ENCODE assay signal across 9 mouse cellular contexts in the genomic region with DNA sequence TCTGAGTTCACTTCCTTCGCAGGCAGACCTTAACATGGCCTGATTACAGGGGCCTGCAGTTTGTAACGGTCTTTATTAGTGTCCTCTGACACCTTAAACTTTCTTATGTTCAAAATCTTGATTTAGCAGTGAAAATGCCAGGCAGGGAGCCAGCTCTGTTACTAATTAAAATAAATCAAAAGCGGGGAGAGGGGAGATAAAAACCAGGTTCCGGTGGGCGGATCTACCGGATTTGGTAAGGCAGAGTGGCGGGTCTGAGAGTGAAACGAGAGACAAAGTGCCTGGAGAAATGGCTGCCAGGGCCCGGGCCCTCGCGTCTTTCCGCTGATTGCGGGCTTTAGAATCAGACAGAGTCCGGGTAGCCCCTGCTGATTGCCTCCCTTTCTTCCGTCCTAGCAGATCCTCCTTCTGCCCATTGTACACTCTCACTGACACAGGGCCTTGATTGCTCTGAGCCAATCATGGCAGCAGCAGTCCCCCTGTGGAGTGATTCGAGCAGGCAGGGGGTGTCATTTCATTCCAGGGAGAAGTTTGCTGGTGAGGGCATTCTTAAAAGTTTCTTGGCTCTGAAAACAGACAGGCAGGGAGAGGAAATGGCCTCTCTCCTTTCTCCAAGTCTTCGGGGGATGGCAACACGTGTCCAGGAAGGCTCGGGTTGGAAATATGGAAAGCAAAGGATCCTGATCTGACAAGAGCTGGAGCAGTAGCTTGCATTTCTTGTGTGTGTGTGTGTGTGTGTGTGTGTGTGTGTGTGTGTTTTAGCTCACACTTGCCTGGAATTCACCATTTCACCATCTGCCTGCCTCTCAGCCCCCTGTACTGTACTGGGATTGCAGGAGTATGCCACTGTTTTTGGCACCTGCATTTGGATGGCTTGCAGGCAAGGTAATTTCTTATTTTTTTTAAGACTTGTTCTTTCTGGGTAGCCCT. TPM values are rescaled to one million over a fixed set of nuclear protein-coding genes. Genes with fewer than 3 reads are reported as not detected.
DNase-seq lines count a peak whose midpoint lies in the region; ATAC-seq and TF ChIP-seq lines count a peak whose summit lies in the region.
"Had no signal": no experiment of that assay in that cellular context is flagged by ENCODE, and none has a peak within 500 bp of the region (broad histone marks: within the 10 kb centered on the region; RNA-seq: fewer than 3 reads in every experiment).

No protein-coding gene starts in this region.

- WGBS in embryonic facial prominence, embryonic 14.5 days = 11% methylated on average over 19 of the region's 19 CpGs
- 12% methylated on average over 19 of the region's 19 CpGs for WGBS in hindbrain, postnatal 0 days
- 29% methylated on average over 19 of the region's 19 CpGs for WGBS in liver, embryonic 12.5 days (ENCODE audit: insufficient replicate concordance)

- H3K4me3 ChIP-seq in embryonic facial prominence, embryonic 14.5 days (ENCODE audit: low read depth, low read length) = no peak overlapping the region
- H3K4me3 ChIP-seq in hindbrain, postnatal 0 days (ENCODE audit: low read length) = no peak overlapping the region
- no peak overlapping the region for H3K4me3 ChIP-seq in liver, embryonic 12.5 days
- peak overlapping the region; percentile 73 for H3K4me3 ChIP-seq in testis, adult 2 months (ENCODE audit: control insufficient read depth, low read depth, low read length)

- H3K36me3 ChIP-seq in embryonic facial prominence, embryonic 14.5 days (ENCODE audit: control insufficient read depth, insufficient read depth, low read length) = no peaks in the 10 kb centered on the region
- no peaks in the 10 kb centered on the region for H3K36me3 ChIP-seq in hindbrain, postnatal 0 days (ENCODE audit: insufficient read depth, low read length)
- H3K36me3 ChIP-seq in liver, embryonic 12.5 days = no peaks in the 10 kb centered on the region
- no peaks in the 10 kb centered on the region for H3K36me3 ChIP-seq in testis, adult 2 months (ENCODE audit: control insufficient read depth, insufficient read depth, low read length)

- H3K4me2 ChIP-seq in embryonic facial prominence, embryonic 14.5 days (ENCODE audit: low read depth, low read length) = peak overlapping the region; percentile 31; the same call in 1 of the 2 replicates
- peak overlapping the region; percentile 24 for H3K4me2 ChIP-seq in hindbrain, postnatal 0 days (ENCODE audit: low read depth, low read length)
- H3K4me2 ChIP-seq in liver, embryonic 12.5 days = no peak overlapping the region

- peaks cover 45% of the 10 kb centered on the region for H3K4me1 ChIP-seq in embryonic facial prominence, embryonic 14.5 days (ENCODE audit: control insufficient read depth, insufficient read depth, low read length)
- H3K4me1 ChIP-seq in hindbrain, postnatal 0 days (ENCODE audit: insufficient read depth, low read length) = no peaks in the 10 kb centered on the region
- 0 out of 2 replicates have a peak, but pooled peaks cover 4% of the 10 kb centered on the region for H3K4me1 ChIP-seq in liver, embryonic 12.5 days
- peaks cover 13% of the 10 kb centered on the region for H3K4me1 ChIP-seq in testis, adult 2 months (ENCODE audit: control insufficient read depth, insufficient read depth, low read length)

- peak; percentile 51 for DNase-seq in adrenal gland, postnatal 14 days
- no peak for DNase-seq in adrenal gland, postnatal 4 days (ENCODE audit: low spot score in 2 of 2)
- peak; percentile 85 for DNase-seq in embryonic facial prominence, embryonic 14.5 days (ENCODE audit: low spot score)
- DNase-seq in hindbrain, postnatal 0 days (ENCODE audit: low spot score) = peak; percentile 55
- no peak for DNase-seq in right cerebral cortex, adult 2 months (ENCODE audit: low spot score in 2 of 2)

- no peaks in the 10 kb centered on the region for H3K9me3 ChIP-seq in embryonic facial prominence, embryonic 14.5 days (ENCODE audit: control insufficient read depth, low read length)
- H3K9me3 ChIP-seq in hindbrain, postnatal 0 days (ENCODE audit: low read length) = no peaks in the 10 kb centered on the region
- H3K9me3 ChIP-seq in liver, embryonic 12.5 days (replicated peaks) = no peaks in the 10 kb centered on the region

- no peaks in the 10 kb centered on the region for H3K27me3 ChIP-seq in embryonic facial prominence, embryonic 14.5 days (replicated peaks; ENCODE audit: control insufficient read depth, insufficient read depth, low read length)
- H3K27me3 ChIP-seq in hindbrain, postnatal 0 days (ENCODE audit: insufficient read depth, low read length) = no peaks in the 10 kb centered on the region
- H3K27me3 ChIP-seq in liver, embryonic 12.5 days (replicated peaks) = peaks cover 7% of the 10 kb centered on the region
- H3K27me3 ChIP-seq in testis, adult 2 months (ENCODE audit: control insufficient read depth, insufficient read depth, low read length) = no peaks in the 10 kb centered on the region

- peak; percentile 56 for ATAC-seq in embryonic facial prominence, embryonic 14.5 days (ENCODE audit: low read depth)
- 0 out of 2 replicates have a peak, but pooled peaks have one; percentile 56 for ATAC-seq in hindbrain, postnatal 0 days
- no peak for ATAC-seq in liver, embryonic 12.5 days
- ATAC-seq in megakaryocyte-erythroid progenitor cell, adult 5-6 weeks (replicated peaks; ENCODE audit: low FRiP score, low TSS enrichment, poor library complexity, severe bottlenecking) = no peak

- H3K9ac ChIP-seq in embryonic facial prominence, embryonic 14.5 days (ENCODE audit: low read depth, low read length) = peak overlapping the region; percentile 52; the same call in 1 of the 2 replicates
- H3K9ac ChIP-seq in hindbrain, postnatal 0 days (replicated peaks; ENCODE audit: low read length) = peak overlapping the region; percentile 19; the same call in 1 of the 2 replicates
- H3K9ac ChIP-seq in liver, embryonic 12.5 days = no peak overlapping the region

- peak overlapping the region; percentile 97 for H3K27ac ChIP-seq in embryonic facial prominence, embryonic 14.5 days (replicated peaks; ENCODE audit: low read depth, low read length)
- H3K27ac ChIP-seq in hindbrain, postnatal 0 days = peak overlapping the region; percentile 56
- H3K27ac ChIP-seq in liver, embryonic 12.5 days = peak overlapping the region; percentile 53
- H3K27ac ChIP-seq in testis, adult 2 months (ENCODE audit: control insufficient read depth, insufficient read depth, low read depth, low read length) = peak overlapping the region; percentile 69

- TF ChIP-seq CTCF in hindbrain, postnatal 0 days (IDR thresholded peaks at IDR 0.05; ENCODE audit: low read depth) = no peak
- TF ChIP-seq CTCF in testis, adult 2 months (IDR thresholded peaks at IDR 0.05; ENCODE audit: control insufficient read depth, insufficient read depth, insufficient replicate concordance, low read depth, low read length) = no peak

- no peak for TF ChIP-seq POLR2A in testis, adult 2 months (IDR thresholded peaks at IDR 0.05; ENCODE audit: control insufficient read depth, low read depth, low read length)

RNA-seq across cellular contexts. Expression of a gene that starts 14.5 kb away (rescaled TPM):
- 0.56 and 0.90 TPM in 2 replicates for total RNA-seq in adrenal gland, postnatal 14 days (2021)
- total RNA-seq in adrenal gland, postnatal 4 days (2021) = 100 to 1,000 TPM in 1 of 2 experiments, 1 to 10 TPM in 1; 2.1 to 257 TPM
- polyA plus RNA-seq in embryonic facial prominence, embryonic 14.5 days (2014; fragmentation: Nextera tagmentation; extraction: Ambion mirVana) = 3.3 and 4.5 TPM in 2 replicates
- 6.2 and 8.1 TPM in 2 replicates for total RNA-seq in hindbrain, postnatal 0 days (2014; rRNA removed)
- 14.9 and 15.7 TPM in 2 replicates for polyA plus RNA-seq in hindbrain, postnatal 0 days (2015; fragmentation: Nextera tagmentation; extraction: Ambion mirVana)
- 0.77 and 1.2 TPM in 2 replicates for polyA plus RNA-seq in liver, embryonic 12.5 days (2016; fragmentation: Nextera tagmentation; extraction: Ambion mirVana)
- polyA plus RNA-seq in testis, adult 2 months (2012; rRNA removed) = 1.1 and 1.4 TPM in 2 replicates
- not detected in 2 replicates for total RNA-seq in megakaryocyte-erythroid progenitor cell, adult 5-6 weeks (2014; fragmentation: Nextera tagmentation)
- not detected in 2 replicates for total RNA-seq in megakaryocyte-erythroid progenitor cell, adult 5-6 weeks (2017)
- total RNA-seq: neutrophil, adult 5-6 weeks had no signal

RNA-seq across cellular contexts. Expression of a gene that starts 17.2 kb away (rescaled TPM):
- 0.33 TPM in 1 of 2 replicates, not detected in the other for total RNA-seq in adrenal gland, postnatal 14 days (2021)
- total RNA-seq in adrenal gland, postnatal 4 days (2021) = under 1 TPM; 0.45 to 0.59 TPM
- polyA plus RNA-seq in embryonic facial prominence, embryonic 14.5 days (2014; fragmentation: Nextera tagmentation; extraction: Ambion mirVana) = 0.51 TPM in 1 of 2 replicates, not detected in the other
- total RNA-seq in hindbrain, postnatal 0 days (2014; rRNA removed) = 0.26 TPM in 1 of 2 replicates, not detected in the other
- polyA plus RNA-seq in hindbrain, postnatal 0 days (2015; fragmentation: Nextera tagmentation; extraction: Ambion mirVana) = 0.18 and 0.39 TPM in 2 replicates
- polyA plus RNA-seq in liver, embryonic 12.5 days (2016; fragmentation: Nextera tagmentation; extraction: Ambion mirVana) = 0.14 and 0.23 TPM in 2 replicates
- polyA plus RNA-seq in testis, adult 2 months (2012; rRNA removed) = 109 and 119 TPM in 2 replicates
- not detected in 2 replicates for total RNA-seq in megakaryocyte-erythroid progenitor cell, adult 5-6 weeks (2014; fragmentation: Nextera tagmentation)
- not detected in 2 replicates for total RNA-seq in megakaryocyte-erythroid progenitor cell, adult 5-6 weeks (2017)
- total RNA-seq: neutrophil, adult 5-6 weeks had no signal

RNA-seq across cellular contexts. Expression of a gene that starts 17.3 kb away (rescaled TPM):
- 24.1 and 24.7 TPM in 2 replicates for total RNA-seq in adrenal gland, postnatal 14 days (2021)
- total RNA-seq in adrenal gland, postnatal 4 days (2021) = 10 to 100 TPM; 36.1 to 36.9 TPM
- 31.0 and 36.9 TPM in 2 replicates for polyA plus RNA-seq in embryonic facial prominence, embryonic 14.5 days (2014; fragmentation: Nextera tagmentation; extraction: Ambion mirVana)
- 35.3 and 50.0 TPM in 2 replicates for total RNA-seq in hindbrain, postnatal 0 days (2014; rRNA removed)
- polyA plus RNA-seq in hindbrain, postnatal 0 days (2015; fragmentation: Nextera tagmentation; extraction: Ambion mirVana) = 23.2 and 25.0 TPM in 2 replicates
- 29.2 and 30.9 TPM in 2 replicates for polyA plus RNA-seq in liver, embryonic 12.5 days (2016; fragmentation: Nextera tagmentation; extraction: Ambion mirVana)
- 77.8 and 92.3 TPM in 2 replicates for polyA plus RNA-seq in testis, adult 2 months (2012; rRNA removed)
- 51.7 and 62.6 TPM in 2 replicates for total RNA-seq in megakaryocyte-erythroid progenitor cell, adult 5-6 weeks (2014; fragmentation: Nextera tagmentation)
- 35.8 and 46.2 TPM in 2 replicates for total RNA-seq in megakaryocyte-erythroid progenitor cell, adult 5-6 weeks (2017)

RNA-seq across cellular contexts. Expression of a gene that starts 41.3 kb away (rescaled TPM):
- total RNA-seq in adrenal gland, postnatal 14 days (2021) = 1.7 and 2.1 TPM in 2 replicates
- total RNA-seq in adrenal gland, postnatal 4 days (2021) = 1 to 10 TPM; 2.9 to 3.2 TPM
- 3.0 and 3.4 TPM in 2 replicates for polyA plus RNA-seq in embryonic facial prominence, embryonic 14.5 days (2014; fragmentation: Nextera tagmentation; extraction: Ambion mirVana)
- total RNA-seq in hindbrain, postnatal 0 days (2014; rRNA removed) = 0.11 and 0.16 TPM in 2 replicates
- 0.45 and 0.53 TPM in 2 replicates for polyA plus RNA-seq in hindbrain, postnatal 0 days (2015; fragmentation: Nextera tagmentation; extraction: Ambion mirVana)
- 0.12 and 0.35 TPM in 2 replicates for polyA plus RNA-seq in liver, embryonic 12.5 days (2016; fragmentation: Nextera tagmentation; extraction: Ambion mirVana)
- 0.05 TPM in 1 of 2 replicates, not detected in the other for polyA plus RNA-seq in testis, adult 2 months (2012; rRNA removed)
- not detected in 2 replicates for total RNA-seq in megakaryocyte-erythroid progenitor cell, adult 5-6 weeks (2014; fragmentation: Nextera tagmentation)
- total RNA-seq in megakaryocyte-erythroid progenitor cell, adult 5-6 weeks (2017) = not detected in 2 replicates
- total RNA-seq: neutrophil, adult 5-6 weeks had no signal

Comparison
In these comparisons a context has a peak if more than half of its experiments do, and no peak if none do; other contexts are left out.
1. DNase-seq: peak in adrenal gland, postnatal 14 days (single experiment), embryonic facial prominence, embryonic 14.5 days (single experiment) and hindbrain, postnatal 0 days (single experiment); none in adrenal gland, postnatal 4 days (0 of 2) and right cerebral cortex, adult 2 months (0 of 2).
2. ATAC-seq: peak in embryonic facial prominence, embryonic 14.5 days (single experiment) and hindbrain, postnatal 0 days (single experiment); none in liver, embryonic 12.5 days (single experiment) and megakaryocyte-erythroid progenitor cell, adult 5-6 weeks (single experiment).
3. Peak in every context shown above with its lines, with median percentiles within 50 percentile points of each other: H3K27ac ChIP-seq.